Mouse (Mus musculus) c-Kit-positive CD71-positive TER-119-negative erythroid progenitor cells, embryonic 14.5 days (primary cell): ENCODE measurements around the gene Sqstm1.

Experiments used
- DNase-seq: peaks from one replicate; pipeline ENCODE4 v3.0.0-alpha.2; 2013; ENCODE audit warnings: low read depth

Sqstm1 gene

DNA sequence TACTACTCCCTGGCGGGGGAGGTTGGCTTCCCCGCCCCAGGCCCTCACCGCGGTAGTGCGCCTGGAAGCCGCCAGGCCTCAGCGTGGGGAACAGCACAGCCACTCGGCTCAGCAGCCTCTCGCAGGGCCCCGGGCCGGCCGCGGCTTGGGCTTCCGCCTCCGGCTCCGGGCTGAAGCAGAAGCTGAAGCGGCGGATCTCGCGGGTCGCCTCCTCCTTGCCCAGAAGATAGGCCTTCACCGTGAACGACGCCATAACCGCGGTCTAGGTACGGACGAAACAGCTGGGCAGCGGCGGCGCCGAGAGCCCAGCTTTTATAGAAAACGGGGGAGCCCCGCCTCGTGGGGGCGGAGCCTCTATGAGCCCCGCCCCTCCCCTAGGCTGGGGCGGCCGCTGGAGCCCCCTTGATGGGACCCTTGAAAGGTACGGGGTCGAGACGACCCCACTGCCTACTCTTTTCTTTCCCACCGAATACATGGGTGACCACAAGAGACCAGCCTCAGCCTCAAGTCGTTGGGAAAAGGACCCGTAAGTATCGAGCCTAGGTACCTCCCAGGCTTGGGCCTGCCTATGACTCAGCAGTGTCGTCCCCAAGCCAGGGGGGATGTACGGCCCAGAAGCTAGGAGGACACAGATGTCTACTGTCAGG, at the start of gene Sqstm1, which contains the start of gene Mgat4b:
TSS of gene Sqstm1 (minus strand) at position 323 of the 647 bp plus-strand sequence.
TSS of gene Mgat4b (plus strand) at position 386 of the 647 bp plus-strand sequence.
- DNase-seq = no peak

DNA sequence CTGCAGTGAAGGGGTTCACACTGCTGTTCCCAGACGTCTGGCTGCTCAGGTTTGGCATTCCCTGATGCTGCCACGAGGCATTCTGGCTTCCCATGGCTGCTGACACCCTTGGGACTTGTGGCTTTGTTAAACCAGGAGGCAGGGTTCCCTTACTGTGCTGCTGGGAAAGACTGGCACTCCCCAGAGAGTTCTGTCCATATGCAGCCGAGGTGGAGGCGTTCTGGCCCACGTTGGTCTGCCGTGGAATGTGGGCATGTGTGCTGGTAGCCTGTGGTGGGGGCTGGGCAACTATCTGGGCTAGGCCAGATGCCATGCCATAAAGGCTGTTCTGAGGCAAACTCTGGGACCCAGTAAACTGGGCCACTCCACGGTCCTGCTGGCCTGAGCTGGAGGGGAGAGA, 47.7 kb upstream of the Sqstm1 start:
- no peak for DNase-seq

DNA sequence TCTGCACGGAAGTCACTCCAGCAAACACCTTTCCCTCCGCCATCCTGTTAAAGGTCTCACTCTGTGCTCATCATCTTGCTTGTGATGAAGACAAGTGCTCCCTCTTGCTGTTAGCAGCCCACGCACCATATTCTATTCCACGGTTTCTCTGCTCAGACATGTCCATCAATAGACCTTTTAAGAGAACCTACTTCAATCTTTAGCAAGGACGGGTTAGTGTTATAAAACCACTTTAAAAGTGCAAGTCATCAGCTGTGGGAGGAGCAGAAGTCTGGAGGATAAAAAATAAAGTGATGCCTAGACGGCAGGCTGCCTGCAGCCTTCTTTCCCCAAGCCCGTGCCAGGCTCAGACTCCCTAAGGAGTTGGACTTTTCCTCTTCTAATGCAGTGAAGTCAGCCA, 46.0 kb upstream of the Sqstm1 start:
- no peak for DNase-seq

GRCm38 (mm10) chr11:50254010-50254580, 43.5 kb upstream of the Sqstm1 start:
- no peak for DNase-seq

GRCm38 (mm10) chr11:50253393-50253792, 42.8 kb upstream of the Sqstm1 start:
- no peak for DNase-seq

- DNase-seq = no peak
Observed at GRCm38 (mm10) chr11:50252684-50253265, 42.1 kb upstream of the Sqstm1 start.

GRCm38 (mm10) chr11:50252166-50252565, 41.5 kb upstream of the Sqstm1 start:
- no peak for DNase-seq

GRCm38 (mm10) chr11:50248473-50249171, 38.0 kb upstream of the Sqstm1 start:
- DNase-seq = no peak

DNA sequence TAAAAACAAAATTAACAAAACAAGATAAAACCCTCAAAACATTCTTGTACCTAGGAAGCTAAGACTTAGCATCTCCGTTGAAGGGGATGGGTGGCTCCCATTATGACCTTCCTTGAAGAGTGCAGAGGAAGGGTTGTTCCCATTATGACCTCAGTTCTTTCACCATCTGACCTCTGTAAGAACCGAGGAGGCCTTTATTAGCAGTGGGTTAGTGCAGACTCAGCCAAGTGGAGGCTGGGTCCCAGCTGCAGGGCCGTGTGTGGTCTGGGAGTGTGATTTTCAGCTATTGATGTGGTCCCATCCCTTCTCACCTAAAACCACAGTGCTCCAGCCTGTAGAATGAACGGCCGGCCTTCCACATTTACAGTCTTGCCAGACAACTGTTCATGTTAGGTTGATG, 34.6 kb upstream of the Sqstm1 start:
- DNase-seq = no peak

DNA sequence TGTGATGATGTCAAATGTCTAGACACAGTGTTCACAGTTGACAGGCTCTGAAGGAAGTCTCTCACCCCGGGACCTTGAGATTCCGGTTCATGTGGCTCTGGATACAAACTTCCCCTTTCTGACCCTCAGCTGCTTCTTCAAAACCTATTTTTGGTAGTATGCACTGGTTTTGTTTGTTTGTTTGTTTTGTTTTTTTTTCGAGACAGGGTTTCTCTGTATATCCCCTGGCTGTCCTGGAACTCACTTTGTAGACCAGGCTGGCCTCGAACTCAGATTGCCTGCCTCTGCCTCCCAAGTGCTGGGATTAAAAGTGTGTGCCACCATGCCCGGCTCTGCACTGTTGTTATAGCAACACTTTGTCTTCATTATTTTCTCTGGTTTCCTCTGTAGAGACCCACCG, 33.3 kb upstream of the Sqstm1 start:
- DNase-seq = no peak

DNA sequence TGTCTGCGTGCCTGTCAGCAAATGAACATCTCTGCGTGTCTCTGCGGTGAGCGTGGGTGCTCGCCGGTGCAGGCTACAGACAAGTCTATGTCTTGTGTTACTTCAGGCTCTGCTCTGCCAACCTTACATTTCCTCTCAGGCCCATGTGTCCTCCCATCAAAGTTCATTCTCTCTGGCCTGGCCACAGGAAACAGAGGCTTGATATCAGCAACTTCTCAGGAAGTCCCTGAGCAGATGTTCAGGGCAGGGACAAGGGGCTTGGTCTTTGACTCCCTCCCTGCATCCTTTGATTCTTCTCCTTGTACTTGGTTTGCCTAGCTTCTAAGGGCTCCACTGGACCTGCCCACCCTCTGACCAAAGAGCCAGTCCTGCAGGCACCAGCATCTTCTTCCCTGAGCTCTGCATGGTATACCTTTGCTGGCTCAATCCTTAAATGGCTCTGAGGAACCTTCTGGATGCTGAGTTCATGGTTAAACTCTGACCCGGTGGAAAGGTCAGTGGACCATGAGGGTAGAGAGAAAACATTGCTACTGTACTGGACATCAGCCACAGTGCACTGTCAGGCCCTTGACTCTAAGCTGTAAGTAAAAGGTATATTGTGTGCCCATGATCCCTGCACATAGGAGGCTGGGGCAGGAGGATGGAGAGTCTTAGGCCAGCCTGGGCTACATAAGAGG, 29.7 kb upstream of the Sqstm1 start:
- no peak for DNase-seq

- no peak for DNase-seq
Observed at GRCm38 (mm10) chr11:50238821-50239791, 28.5 kb upstream of the Sqstm1 start.

DNA sequence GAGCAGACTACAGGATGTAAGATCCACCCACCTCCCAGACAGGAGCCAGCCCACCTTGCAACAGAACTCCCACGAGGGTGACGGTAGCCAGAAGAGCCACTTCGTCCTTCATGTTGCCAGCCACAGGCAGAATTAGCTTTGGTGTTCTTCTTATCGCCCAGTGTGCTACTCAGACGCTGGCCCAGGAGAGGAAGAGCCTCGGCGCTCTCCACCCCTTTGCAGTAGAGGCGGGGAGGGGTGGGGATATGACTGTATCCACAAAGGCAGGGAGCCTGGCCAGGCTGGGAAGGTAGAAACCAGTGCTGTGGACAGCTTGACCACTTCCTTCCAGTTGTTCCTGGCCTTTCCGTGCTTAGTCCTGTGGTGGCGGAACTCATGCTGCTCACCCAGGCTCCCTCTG, 27.7 kb upstream of the Sqstm1 start, which contains the start of gene Ltc4s:
TSS of gene Ltc4s (minus strand) at position 293 of the 400 bp plus-strand sequence.
- DNase-seq = no peak

DNA sequence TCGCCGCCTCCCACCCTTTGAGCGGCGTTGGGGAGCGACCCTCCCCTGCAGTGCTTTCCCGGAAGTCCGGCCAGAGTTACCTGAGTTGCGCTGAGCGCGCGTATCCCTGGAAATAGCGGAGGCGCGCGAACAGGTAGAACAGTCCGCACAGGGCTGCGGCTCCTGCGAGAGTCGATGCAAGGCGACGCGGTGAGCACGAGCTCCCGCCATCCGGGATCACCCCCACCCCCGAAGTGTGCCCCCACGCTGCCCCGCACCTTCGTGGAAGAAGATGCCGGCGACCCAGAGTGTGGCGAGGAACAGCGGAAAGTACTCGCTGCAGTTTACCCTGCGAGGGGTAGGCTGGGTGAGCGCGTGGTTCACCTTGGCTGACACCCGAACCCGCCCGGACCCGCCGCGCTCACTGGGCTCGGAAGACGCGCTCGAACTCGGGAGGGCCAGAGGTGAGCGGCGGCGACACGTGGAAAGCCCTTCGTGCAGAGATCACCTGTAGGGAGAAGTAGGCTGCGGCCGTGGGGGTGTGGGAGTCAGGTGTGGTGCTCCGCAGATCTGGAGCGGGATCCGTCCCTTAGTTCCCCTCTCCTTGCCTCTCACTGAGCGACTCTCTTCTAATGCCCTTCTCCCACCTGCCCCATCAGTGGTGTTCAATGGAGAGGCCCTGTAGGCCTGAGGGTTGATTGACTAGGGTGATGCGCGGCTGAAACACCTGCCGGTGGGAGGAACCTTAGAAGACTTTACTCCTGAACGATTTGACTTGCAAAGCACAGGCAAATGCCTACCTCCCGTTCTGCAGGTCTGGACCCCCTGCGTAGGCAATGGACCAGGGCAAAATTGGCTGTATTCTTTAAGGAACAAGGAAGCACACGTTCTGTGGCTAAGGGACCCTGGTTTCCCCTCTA, 26.6 kb upstream of the Sqstm1 start:
- DNase-seq = no peak

GRCm38 (mm10) chr11:50236540-50236936, 25.9 kb upstream of the Sqstm1 start:
- DNase-seq = peak; percentile 82

GRCm38 (mm10) chr11:50234606-50235005, 24.0 kb upstream of the Sqstm1 start:
- no peak for DNase-seq

GRCm38 (mm10) chr11:50233993-50234392, 23.4 kb upstream of the Sqstm1 start:
- DNase-seq = no peak

- DNase-seq = no peak
Observed at GRCm38 (mm10) chr11:50233022-50233421, 22.4 kb upstream of the Sqstm1 start.

GRCm38 (mm10) chr11:50231411-50231810, 20.8 kb upstream of the Sqstm1 start:
- DNase-seq = peak; percentile 81
